Mouse (Mus musculus) lung, adult 2 months (tissue): Measurements from ENCODE around the gene Golph3l.

Experiments used
- CTCF ChIP-seq: fragments of 200-500 bp; IDR thresholded peaks from 2 replicates; pipeline ENCODE4 v1.5.1; 2011; ENCODE audit warnings: mild to moderate bottlenecking, low read length, control low read depth; ENCODE audit not compliant: insufficient read depth
- POLR2A ChIP-seq: fragments of 200-500 bp; IDR thresholded peaks from 2 replicates; pipeline ENCODE4 v1.6.1; 2011; ENCODE audit warnings: low read depth, mild to moderate bottlenecking, control low read depth, low read length, borderline replicate concordance; ENCODE audit errors: extremely low read depth

GRCm38 (mm10) chr3:95648016-95648415 lies 59.3 kb downstream of the Golph3l start:
- no peak for TF ChIP-seq POLR2A
- no peak for TF ChIP-seq CTCF
